Mouse (Mus musculus) activated CD4-positive, CD25-positive, alpha-beta regulatory T cell, adult 4 months (primary cell): Measurements from ENCODE around the gene BC005537. TPM values are rescaled to one million over a fixed set of nuclear protein-coding genes. Genes with fewer than 3 reads are reported as not detected.
"Not testable (repeated sequence)": the region's sequence is repeated elsewhere in the genome, so short reads cannot be mapped to it uniquely, and the experiment has no call there.

Experiments used
- ATAC-seq: one replicate; pipeline ENCODE4 v1.8.0; 2017
- polyA plus RNA-seq, 2 experiments: library from polyadenylated mRNA; unstranded; fragments of 100-300 nt; shearing (Covaris generic); gene quantifications; one replicate each; pipeline ENCODE4 v1.2.1; 2017

Gene BC005537
- polyA plus RNA-seq, 2 experiments from 2014 or later = 32.0 to 44.4 TPM

- no peak for ATAC-seq
Measured at GRCm38 (mm10) chr13:24799925-24800673, 1.4 kb upstream of the BC005537 start.

GRCm38 (mm10) chr13:24800674-24801307 lies 666 bp upstream of the BC005537 start:
- ATAC-seq = peak; percentile 91

DNA sequence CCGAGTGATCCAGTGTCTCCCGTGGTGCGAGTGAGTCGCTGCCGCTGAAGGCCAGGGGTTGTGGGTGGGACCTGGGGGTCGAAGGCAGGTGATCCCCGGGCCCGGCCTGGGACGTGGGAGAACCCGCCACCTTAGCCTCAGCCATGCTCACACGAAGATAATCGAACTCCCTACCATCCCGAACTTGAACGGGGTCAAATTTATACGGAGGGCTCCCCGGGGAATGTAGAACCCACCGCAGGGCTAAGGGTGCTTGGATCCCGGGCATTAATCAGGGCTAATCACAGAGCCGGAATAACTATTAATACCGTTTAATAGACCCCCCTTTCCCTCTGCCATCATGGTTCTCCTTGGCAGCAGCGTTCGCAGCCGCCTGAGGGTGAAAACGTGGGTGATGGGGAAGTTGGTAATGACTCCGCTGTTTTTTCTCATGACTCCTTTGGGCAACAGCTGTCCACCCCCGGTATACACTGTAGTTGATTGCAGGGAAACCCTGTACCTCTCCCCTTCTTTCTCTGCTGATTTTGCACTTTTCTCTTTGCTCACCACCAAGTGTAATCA lies 754 bp downstream of the BC005537 start:
- ATAC-seq = no peak

DNA sequence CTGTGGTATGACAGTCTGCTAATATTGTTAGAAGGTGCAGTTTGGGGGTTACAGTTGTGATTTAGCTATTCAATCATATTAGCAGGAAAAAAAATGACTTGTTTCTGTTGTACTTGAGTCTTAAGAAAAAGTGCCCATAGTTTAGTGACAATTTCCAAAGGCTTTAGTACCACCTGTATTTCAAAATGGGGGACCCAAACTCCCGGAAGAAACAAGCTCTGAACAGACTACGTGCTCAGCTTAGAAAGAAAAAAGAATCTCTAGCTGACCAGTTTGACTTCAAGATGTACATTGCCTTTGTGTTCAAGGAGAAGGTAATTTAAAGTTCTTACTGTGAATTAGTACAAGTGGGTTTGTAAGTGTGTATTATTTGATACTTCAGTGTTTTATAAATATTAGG lies 1.7 kb downstream of the BC005537 start:
- ATAC-seq = no peak

GRCm38 (mm10) chr13:24806079-24806478 lies 4.6 kb downstream of the BC005537 start:
- no peak for ATAC-seq

- ATAC-seq = no peak
Measured at GRCm38 (mm10) chr13:24812521-24812920, 11.1 kb downstream of the BC005537 start.

- ATAC-seq = no peak
Measured at GRCm38 (mm10) chr13:24814616-24815015, 13.2 kb downstream of the BC005537 start.

GRCm38 (mm10) chr13:24816125-24817092 lies 15.0 kb downstream of the BC005537 start:
- ATAC-seq = no peak

DNA sequence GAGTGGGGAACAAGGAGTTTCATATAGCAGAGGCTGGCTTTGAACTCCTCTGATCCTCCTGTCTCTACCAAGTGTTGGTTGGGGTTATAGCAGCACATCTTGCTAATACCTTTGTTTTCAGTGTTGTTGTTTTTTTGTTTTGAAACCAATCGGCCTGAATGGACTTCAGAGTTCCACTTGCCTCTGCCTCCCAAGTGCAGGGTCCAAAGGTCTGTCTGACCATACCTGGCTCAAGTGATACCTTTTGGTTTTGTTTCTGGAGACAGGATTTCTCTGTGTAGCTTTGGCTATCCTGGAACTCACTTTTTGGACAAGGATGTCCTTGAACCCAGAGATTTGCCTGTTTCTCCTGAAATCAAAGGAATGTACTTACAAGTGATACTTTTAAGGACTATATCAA lies 18.5 kb downstream of the BC005537 start:
- ATAC-seq = no peak

GRCm38 (mm10) chr13:24822663-24823343 lies 21.3 kb downstream of the BC005537 start:
- no peak for ATAC-seq

DNA sequence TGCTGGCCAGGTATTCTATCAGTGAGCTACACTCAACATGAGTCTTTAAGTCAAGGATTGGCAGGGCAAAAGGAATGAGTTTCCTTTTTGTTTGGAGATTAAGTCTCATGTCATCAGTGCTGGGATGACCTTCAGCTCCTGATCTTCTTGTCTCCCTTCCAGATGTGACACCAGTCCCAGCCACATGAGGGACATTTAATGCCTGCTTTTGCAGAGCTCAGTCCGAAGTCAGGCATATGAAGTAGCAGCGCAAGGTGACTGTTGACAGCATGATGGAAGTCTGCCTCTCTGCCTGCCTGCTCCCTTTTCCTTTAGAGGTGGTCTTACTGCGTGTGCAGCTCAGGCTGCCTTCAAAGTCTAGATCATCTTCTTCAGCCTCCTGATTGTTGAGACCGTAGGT lies 23.2 kb downstream of the BC005537 start:
- no peak for ATAC-seq

GRCm38 (mm10) chr13:24825587-24825986 lies 24.1 kb downstream of the BC005537 start:
- no peak for ATAC-seq

DNA sequence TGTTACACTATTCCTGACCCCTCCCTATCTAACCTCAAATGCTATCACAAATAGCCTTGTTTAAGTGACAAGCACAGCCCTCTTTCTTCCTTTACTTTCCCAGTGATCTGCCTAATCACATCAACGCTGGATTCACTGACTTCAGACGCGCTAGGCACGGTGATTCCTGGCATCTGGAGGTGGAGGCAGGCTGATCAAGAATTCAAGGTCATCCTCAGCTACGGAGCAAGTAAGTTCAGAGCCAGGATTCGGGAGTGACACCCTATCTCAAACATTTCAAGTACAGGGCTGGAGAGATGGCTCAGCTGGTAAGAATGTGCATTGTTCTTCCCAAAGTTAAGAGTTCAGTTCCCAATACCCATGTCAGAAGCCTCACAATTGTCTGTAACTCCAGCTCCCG lies 24.7 kb downstream of the BC005537 start:
- no peak for ATAC-seq

GRCm38 (mm10) chr13:24830756-24831352 lies 29.4 kb downstream of the BC005537 start:
- ATAC-seq = peak; percentile 12

DNA sequence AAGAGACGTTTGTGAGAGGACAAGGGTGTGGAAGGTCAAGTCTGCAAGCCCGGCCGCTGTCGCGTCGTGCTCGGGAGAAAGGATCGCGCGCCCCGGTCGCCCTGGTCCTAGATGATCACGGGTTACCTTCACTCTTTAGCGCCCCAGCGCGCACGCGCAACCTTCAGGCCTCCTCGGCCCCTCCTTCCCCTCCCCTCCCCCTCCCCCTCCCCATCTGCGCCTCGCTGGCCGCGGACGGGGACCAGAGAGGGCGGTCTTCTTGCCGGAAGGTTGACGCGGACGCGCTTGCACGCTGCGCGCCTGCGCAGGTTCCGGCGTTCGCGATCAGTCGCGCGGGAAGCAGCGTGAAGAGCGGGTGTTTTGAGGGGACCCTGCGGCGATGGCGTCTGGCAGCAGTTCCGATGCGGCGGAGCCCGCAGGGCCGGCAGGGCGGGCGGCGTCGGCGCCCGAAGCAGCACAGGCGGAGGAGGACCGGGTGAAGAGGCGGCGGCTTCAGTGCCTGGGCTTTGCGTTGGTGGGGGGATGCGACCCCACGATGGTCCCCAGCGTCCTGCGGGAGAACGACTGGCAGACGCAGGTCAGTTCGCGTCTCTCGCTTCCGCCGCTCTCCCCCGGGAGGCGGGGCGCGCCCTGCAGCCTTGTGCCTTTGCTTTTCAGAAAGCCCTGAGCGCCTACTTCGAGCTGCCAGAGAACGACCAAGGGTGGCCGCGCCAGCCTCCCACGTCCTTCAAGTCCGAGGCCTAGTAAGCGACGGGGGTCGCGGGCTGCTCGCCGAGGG lies 30.1 kb downstream of the BC005537 start, which contains the start of the genes Acot13 and Tdp2:
Gene Acot13, minus strand, starts transcription at position 188 of the 778 bp plus-strand sequence.
Gene Tdp2, plus strand, starts transcription at position 327 of the 778 bp plus-strand sequence.
- ATAC-seq = peak; percentile 96

GRCm38 (mm10) chr13:24832131-24832810 lies 30.8 kb downstream of the BC005537 start:
- ATAC-seq = no peak

- no peak for ATAC-seq
Measured at GRCm38 (mm10) chr13:24832811-24833155, 31.3 kb downstream of the BC005537 start.

DNA sequence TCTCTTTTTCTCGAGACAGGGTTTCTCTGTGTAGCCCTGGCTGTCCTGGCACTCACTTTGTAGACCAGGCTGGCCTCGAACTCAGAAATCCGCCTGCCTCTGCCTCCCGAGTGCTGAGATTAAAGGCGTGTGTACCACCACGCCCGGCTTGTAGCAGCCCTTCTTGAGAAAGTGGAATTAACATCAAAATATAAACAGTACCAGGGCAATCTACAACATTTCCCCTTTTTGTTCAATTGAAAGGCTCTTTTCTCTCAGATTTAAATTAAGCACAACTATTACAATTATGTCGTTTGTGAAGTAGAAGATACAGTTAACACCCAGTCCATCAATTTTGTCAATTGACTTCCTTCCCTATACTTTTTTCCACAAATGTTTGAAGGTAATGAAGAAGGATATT lies 36.3 kb downstream of the BC005537 start:
- not testable (repeated sequence) for ATAC-seq

DNA sequence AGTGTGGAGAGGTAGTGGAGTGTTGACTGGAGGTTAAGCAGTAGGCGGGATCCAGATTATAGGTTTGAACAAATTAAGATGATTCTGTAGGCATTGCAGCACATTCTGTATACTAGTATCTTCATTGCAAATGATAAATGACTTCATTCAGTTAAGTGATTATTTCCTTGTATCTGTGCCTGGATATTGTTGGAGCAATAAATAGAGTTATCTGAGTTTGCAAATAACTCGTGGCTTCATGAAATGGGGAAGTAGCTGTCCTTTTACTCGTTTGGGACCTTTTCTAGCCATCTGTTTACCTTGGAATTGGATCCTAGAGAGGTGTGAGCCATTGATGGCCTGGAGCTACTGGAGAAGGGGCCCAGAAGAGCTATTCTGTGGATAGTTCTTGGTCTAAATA lies 38.4 kb downstream of the BC005537 start:
- no peak for ATAC-seq

DNA sequence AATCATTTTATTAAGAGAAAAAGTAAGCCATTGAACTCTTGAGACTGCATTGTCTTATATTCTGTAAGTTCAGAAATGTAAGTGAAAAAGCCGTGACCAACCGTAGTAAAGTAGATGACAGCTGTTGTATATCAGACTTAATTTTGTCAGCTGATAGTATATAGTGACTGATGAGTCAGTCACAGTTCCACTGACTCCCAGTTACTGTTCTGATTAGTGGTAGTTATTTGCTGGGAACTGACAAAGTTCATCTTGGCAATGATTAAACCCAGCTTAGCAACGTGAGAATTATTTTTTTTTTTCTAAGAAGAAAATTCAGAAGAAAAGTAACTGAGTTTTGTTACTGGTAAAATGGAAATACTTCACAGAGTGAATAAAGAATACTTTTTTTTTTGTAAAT lies 40.2 kb downstream of the BC005537 start:
- ATAC-seq = no peak
